Mouse (Mus musculus) natural killer cell, adult 2 months (primary cell): ENCODE data around the gene Tor1b.

Experiments used
- DNase-seq, 2 experiments: peaks; one replicate each; pipeline ENCODE4 v3.0.0; 2022; ENCODE audit warnings: low spot score in 2 of 2

Gene Tor1b

DNA sequence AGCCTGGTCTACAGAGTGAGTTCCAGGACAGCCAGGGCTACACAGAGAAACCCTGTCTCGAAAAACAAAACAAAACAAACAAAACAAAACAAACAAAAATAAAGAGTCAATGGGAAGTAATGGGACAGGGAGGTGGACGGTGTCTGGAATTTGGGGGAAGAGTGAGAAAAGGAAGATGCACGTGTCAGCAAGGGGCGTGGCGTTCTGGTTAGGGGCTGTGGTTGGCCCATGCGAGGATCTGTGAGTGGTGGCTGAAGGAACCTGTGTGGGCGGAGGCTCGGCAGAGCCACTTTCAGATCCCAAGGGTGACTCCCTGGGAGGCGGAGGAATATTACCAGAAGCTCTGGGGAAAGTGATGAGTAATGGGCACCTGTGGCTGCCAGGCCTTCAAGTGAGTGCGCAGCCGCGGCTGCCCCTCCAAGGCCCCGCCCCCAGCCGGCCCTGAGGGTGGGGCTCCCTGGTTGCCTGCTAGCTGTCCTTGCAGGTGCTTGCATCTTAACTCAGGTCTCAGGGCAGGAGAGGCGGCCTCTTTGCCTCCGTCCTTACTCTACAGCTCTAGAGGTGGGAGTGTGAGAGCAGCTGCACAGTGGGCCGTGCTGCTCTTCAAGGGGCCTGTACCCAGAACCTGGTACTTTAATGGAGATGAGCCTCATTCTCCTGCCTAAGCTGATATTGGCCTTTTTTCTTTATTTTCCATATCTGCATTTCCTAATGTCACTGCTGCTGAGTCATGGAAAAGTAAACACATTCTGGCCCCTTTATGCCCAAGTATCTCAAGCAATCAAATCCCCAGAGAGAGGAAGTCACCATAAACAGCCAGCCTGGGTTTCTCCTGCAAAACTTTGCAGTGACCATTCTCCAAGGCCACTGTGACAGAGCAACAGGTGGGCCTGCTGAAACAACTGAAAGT is 32.6 kb downstream of the Tor1b start:
- no peak for DNase-seq

DNA sequence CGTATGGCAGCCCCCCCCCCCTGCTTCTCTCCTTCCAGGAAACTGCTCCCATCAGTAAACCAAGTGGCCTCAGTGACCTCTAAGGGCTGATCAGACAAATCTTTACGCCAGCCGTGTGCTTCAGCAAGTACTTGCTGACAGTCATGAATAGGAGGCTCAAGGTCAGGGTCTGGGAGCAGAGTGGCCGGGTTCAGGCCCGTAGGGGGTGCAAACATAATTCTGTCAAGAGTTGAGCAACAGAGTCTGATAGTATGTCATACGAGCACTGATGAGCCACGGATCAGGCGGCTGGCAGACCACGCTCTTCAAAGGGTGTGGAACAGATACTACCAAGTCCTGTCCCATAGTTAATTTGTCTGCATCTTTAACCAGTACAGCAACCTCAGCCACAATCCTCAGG is 37.5 kb downstream of the Tor1b start:
- DNase-seq: no peak

DNA sequence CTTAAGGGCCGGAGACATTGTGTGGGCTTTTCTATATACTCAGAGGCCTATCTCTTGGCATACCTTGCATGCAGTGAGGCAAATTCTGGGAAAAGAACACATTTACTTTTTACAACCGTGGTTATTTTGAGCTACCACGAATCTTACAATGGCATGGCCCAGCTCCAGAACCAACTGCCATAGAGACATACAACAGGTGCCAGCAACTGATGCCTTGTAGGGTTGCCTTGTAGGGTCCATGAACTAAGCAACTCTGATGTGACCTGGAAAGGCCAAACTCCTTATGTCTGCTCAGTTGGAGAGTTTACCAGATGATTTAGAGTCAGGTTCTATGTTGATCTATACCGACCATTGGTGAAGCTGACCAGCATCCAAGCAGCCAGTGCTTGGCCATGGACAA is 42.1 kb downstream of the Tor1b start:
- DNase-seq: no peak

DNA sequence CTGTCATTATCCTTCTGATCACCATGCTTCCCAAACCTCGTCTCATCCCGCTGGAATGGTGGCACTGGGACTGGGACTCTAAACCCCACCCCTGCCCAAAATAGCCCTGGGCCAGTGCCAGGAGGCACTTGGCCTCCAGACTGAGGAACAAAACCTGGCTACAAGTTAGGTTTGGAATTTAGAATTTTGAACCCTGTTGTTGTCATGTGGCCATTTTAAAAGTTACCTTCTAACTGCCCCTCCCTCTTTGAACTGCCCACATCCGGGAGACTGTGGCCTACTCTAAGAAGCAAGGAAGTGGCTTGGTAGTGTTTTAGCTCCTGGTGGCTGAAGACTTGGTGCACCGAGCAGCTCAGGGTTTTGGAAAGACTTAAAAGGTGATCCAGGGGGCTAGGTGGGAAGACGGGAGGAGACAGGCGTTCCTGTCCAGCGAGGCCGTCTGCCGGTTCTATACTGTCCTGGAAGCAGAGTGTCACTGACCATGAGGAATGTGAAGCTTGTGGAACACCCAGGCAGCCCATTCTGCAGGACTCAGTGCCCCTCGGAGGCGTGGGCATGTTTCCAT is 42.8 kb downstream of the Tor1b start:
- peak; percentile 21 to 44 for DNase-seq

DNA sequence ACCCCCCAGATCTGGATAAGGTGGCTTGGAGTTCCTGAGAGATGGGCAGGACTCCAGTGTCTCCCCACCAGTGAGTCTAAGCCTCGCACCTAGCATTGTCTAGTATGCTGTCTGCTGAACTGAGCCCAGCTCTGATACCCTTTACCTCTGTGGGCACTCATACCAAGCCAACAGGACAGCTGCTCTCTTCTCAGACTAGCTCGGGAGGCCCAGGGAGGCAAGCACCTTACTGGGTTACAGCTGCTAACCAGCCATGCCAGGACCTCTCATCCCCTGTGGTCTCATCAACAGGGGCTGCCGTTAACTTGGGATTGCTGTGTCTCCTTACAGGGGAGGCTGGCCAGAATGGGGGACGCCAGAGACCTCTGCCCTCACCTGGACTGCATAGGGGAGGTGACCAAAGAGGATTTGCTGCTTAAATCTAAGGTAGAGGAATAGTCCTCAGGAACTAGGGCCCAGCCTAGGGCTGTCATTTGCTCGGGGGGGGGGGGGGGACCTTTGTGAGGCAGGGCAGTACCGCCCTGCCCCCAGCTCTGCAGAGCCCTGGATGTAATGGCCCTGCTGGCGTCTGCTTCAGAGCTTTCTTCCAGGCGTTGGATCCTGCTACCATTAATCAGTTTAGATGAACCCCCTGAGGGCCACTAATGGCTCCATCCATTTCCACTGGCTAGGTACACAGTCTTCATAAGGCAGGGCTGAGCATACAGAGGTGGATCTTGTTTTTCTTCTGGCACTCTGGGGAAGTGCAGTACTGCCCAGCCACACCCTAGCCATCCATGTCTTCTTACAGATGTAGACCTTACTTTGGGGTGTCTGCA is 45.9 kb downstream of the Tor1b start:
- no peak for DNase-seq

DNA sequence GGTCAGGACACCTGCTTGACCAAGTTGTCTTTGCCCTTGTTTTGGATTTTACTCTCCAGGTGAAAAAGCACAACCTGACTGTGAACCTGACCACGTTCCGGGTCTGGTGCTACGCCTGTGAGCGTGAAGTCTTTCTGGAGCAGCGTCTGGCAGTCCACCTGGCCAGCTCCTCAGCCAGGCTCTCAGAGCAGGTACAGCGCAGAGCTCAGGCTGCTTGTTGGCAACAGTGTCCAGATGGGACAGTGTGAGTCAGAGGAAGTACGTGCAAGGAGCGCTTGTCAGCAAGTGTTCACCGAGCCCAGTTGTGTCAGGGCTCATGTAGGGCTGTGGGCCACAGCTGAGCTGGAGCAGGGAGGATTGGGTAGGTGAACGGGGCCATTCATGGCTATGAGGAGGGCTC is 50.1 kb downstream of the Tor1b start:
- DNase-seq: no peak

DNA sequence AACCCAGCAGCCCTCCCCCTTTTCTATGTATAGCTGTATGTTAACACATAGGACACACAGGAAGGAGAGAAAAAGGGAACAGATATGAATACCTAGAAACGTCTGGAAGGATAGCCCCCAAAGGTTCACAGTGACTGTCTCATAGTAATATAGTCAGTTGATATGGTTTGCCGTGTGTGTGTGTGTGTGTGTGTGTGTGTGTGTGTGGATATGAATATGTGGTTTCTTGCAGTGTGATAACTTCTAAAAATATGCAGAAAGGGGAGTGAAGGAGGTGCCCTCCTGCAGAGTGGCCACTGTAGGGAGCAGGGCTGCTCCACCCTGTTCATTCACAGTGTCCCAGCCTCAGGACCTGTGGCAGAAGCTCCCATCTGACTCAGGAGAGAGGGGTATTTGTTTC is 52.7 kb downstream of the Tor1b start:
- DNase-seq: no peak

DNA sequence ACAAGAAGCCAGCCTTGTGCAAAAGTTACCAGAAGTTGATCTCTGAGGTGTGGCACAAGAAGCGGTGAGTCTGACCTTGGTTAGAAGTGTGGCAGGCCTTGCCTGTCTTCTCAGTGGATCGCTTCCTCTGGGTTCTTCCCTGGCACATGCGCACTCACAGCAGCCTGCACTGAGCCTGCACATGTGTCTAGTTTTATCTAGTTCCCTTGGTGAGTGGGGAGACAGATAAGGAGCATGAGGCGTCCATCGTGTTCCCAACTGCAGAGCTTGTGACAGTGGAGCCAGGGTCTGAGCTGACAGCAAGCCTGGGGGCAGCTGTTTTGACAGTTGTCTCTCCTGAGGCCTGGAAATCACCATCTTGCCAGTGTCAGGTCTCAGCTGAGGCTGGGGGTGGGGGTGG is 53.7 kb downstream of the Tor1b start:
- no peak for DNase-seq

DNA sequence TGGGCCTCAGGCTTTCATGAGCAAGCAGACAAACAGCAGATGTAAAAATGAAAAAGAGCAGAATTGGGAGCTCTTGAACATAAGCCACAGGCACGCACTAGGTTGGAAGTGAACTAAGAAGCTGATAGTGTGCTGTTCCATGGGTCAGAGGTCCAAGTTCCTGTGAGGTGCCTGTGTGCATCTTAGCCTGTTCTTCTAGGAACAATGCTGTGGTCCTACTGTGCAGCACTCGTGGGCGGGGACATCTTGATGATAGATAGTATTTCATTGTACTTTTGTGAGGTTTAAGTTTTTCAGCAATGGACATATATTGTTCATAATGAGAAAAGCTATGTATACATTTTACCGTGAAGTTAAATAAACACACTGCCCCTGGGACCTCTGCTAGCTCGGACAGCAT is 54.4 kb downstream of the Tor1b start:
- no peak for DNase-seq
